Mouse (Mus musculus): ENCODE measurements around the gene Vegfa. TPM values are rescaled to one million over a fixed set of nuclear protein-coding genes. Genes with fewer than 3 reads are reported as not detected.

The Vegfa gene
- polyA plus RNA-seq, 1 experiment from 2014 or later = 7.4 TPM

GRCm38 (mm10) chr17:46021173-46021572 is 11.0 kb downstream of the Vegfa start:
- peaks cover 15% of the 10 kb centered on the region for H3K4me1 ChIP-seq (ENCODE audit: control insufficient read depth, insufficient read depth, low read length)
- WGBS (ENCODE audit: insufficient replicate concordance) = 91% methylated on average over 7 of the region's 7 CpGs
- H3K9me3 ChIP-seq (replicated peaks; ENCODE audit: control insufficient read depth, low read length) = no peaks in the 10 kb centered on the region
- peaks cover 61% of the 10 kb centered on the region for H3K36me3 ChIP-seq (ENCODE audit: control insufficient read depth, insufficient read depth, low read length)
- no peaks in the 10 kb centered on the region for H3K27me3 ChIP-seq (ENCODE audit: control insufficient read depth, insufficient read depth, low read length)
- H3K9ac ChIP-seq (ENCODE audit: low read depth, low read length) = no peak overlapping the region
- ATAC-seq (replicated peaks; ENCODE audit: insufficient number of reproducible peaks, low FRiP score, low TSS enrichment) = no peak
- H3K4me3 ChIP-seq (ENCODE audit: low read depth, low read length) = no peak overlapping the region
- no peak overlapping the region for H3K4me2 ChIP-seq
- no peak overlapping the region for H3K27ac ChIP-seq (ENCODE audit: low read depth, low read length)

- no peak for ATAC-seq (replicated peaks; ENCODE audit: insufficient number of reproducible peaks, low FRiP score, low TSS enrichment)
- no peak overlapping the region for H3K9ac ChIP-seq (ENCODE audit: low read depth, low read length)
- peaks cover 10% of the 10 kb centered on the region for H3K4me1 ChIP-seq (ENCODE audit: control insufficient read depth, insufficient read depth, low read length)
- no peak overlapping the region for H3K27ac ChIP-seq (ENCODE audit: low read depth, low read length)
- H3K9me3 ChIP-seq (replicated peaks; ENCODE audit: control insufficient read depth, low read length) = no peaks in the 10 kb centered on the region
- H3K4me2 ChIP-seq = no peak overlapping the region
- no peaks in the 10 kb centered on the region for H3K27me3 ChIP-seq (ENCODE audit: control insufficient read depth, insufficient read depth, low read length)
- H3K36me3 ChIP-seq (ENCODE audit: control insufficient read depth, insufficient read depth, low read length) = peaks cover 66% of the 10 kb centered on the region
- WGBS (ENCODE audit: insufficient replicate concordance) = 75% methylated on average over 7 of the region's 7 CpGs
- no peak overlapping the region for H3K4me3 ChIP-seq (ENCODE audit: low read depth, low read length)
Measured at GRCm38 (mm10) chr17:46020579-46020978, 11.6 kb downstream of the Vegfa start.

- H3K9ac ChIP-seq (ENCODE audit: low read depth, low read length) = no peak overlapping the region
- H3K27me3 ChIP-seq (ENCODE audit: control insufficient read depth, insufficient read depth, low read length) = no peaks in the 10 kb centered on the region
- no peak overlapping the region for H3K4me2 ChIP-seq
- no peak overlapping the region for H3K4me3 ChIP-seq (ENCODE audit: low read depth, low read length)
- no peak for ATAC-seq (replicated peaks; ENCODE audit: insufficient number of reproducible peaks, low FRiP score, low TSS enrichment)
- no peak overlapping the region for H3K27ac ChIP-seq (ENCODE audit: low read depth, low read length)
- 84% methylated on average over 10 of the region's 10 CpGs for WGBS (ENCODE audit: insufficient replicate concordance)
- no peaks in the 10 kb centered on the region for H3K9me3 ChIP-seq (replicated peaks; ENCODE audit: control insufficient read depth, low read length)
- H3K4me1 ChIP-seq (ENCODE audit: control insufficient read depth, insufficient read depth, low read length) = peaks cover 10% of the 10 kb centered on the region
- H3K36me3 ChIP-seq (ENCODE audit: control insufficient read depth, insufficient read depth, low read length) = peaks cover 54% of the 10 kb centered on the region
Measured at GRCm38 (mm10) chr17:46018736-46019004, 13.5 kb downstream of the Vegfa start.

- Histone ChIP-seq H3K27me3 (ENCODE audit: control insufficient read depth, insufficient read depth, low read length) (no peaks in the 10 kb centered on the region), H3K4me3 (ENCODE audit: low read depth, low read length) (no peak overlapping the region), H3K36me3 (ENCODE audit: control insufficient read depth, insufficient read depth, low read length) (peaks cover 51% of the 10 kb centered on the region), H3K9me3 (replicated peaks; ENCODE audit: control insufficient read depth, low read length) (no peaks in the 10 kb centered on the region), H3K27ac (ENCODE audit: low read depth, low read length) (no peak overlapping the region), H3K9ac (ENCODE audit: low read depth, low read length) (no peak overlapping the region), H3K4me2 (no peak overlapping the region), H3K4me1 (ENCODE audit: control insufficient read depth, insufficient read depth, low read length) (peaks cover 10% of the 10 kb centered on the region)
- ATAC-seq (replicated peaks; ENCODE audit: insufficient number of reproducible peaks, low FRiP score, low TSS enrichment) = no peak
- WGBS (ENCODE audit: insufficient replicate concordance) = 72% methylated on average over 24 of the region's 24 CpGs
Measured at GRCm38 (mm10) chr17:46017946-46018735, 14.0 kb downstream of the Vegfa start.

GRCm38 (mm10) chr17:46016617-46017016 is 15.6 kb downstream of the Vegfa start:
- ATAC-seq (replicated peaks; ENCODE audit: insufficient number of reproducible peaks, low FRiP score, low TSS enrichment) = no peak
- 85% methylated on average over 5 of the region's 5 CpGs for WGBS (ENCODE audit: insufficient replicate concordance)

GRCm38 (mm10) chr17:46015967-46016366 is 16.2 kb downstream of the Vegfa start:
- H3K27me3 ChIP-seq (ENCODE audit: control insufficient read depth, insufficient read depth, low read length) = no peaks in the 10 kb centered on the region
- H3K9ac ChIP-seq (ENCODE audit: low read depth, low read length) = no peak overlapping the region
- 83% methylated on average over 6 of the region's 6 CpGs for WGBS (ENCODE audit: insufficient replicate concordance)
- H3K4me3 ChIP-seq (ENCODE audit: low read depth, low read length) = no peak overlapping the region
- no peak overlapping the region for H3K4me2 ChIP-seq
- no peak for ATAC-seq (replicated peaks; ENCODE audit: insufficient number of reproducible peaks, low FRiP score, low TSS enrichment)
- peaks cover 36% of the 10 kb centered on the region for H3K36me3 ChIP-seq (ENCODE audit: control insufficient read depth, insufficient read depth, low read length)
- no peaks in the 10 kb centered on the region for H3K9me3 ChIP-seq (replicated peaks; ENCODE audit: control insufficient read depth, low read length)
- peaks cover 10% of the 10 kb centered on the region for H3K4me1 ChIP-seq (ENCODE audit: control insufficient read depth, insufficient read depth, low read length)
- H3K27ac ChIP-seq (ENCODE audit: low read depth, low read length) = no peak overlapping the region

More at GRCm38 (mm10) chr17:46016617-46017016, 15.6 kb downstream of the Vegfa start:
- Histone ChIP-seq H3K27me3 (ENCODE audit: control insufficient read depth, insufficient read depth, low read length) (no peaks in the 10 kb centered on the region), H3K9ac (ENCODE audit: low read depth, low read length) (no peak overlapping the region), H3K4me1 (ENCODE audit: control insufficient read depth, insufficient read depth, low read length) (peaks cover 10% of the 10 kb centered on the region), H3K36me3 (ENCODE audit: control insufficient read depth, insufficient read depth, low read length) (peaks cover 43% of the 10 kb centered on the region), H3K9me3 (replicated peaks; ENCODE audit: control insufficient read depth, low read length) (no peaks in the 10 kb centered on the region), H3K27ac (ENCODE audit: low read depth, low read length) (no peak overlapping the region), H3K4me3 (ENCODE audit: low read depth, low read length) (no peak overlapping the region), H3K4me2 (no peak overlapping the region)

GRCm38 (mm10) chr17:46014935-46015334 is 17.2 kb downstream of the Vegfa start:
- Histone ChIP-seq H3K27ac (ENCODE audit: low read depth, low read length) (no peak overlapping the region), H3K27me3 (ENCODE audit: control insufficient read depth, insufficient read depth, low read length) (no peaks in the 10 kb centered on the region), H3K36me3 (ENCODE audit: control insufficient read depth, insufficient read depth, low read length) (peaks cover 26% of the 10 kb centered on the region), H3K4me2 (no peak overlapping the region), H3K4me1 (ENCODE audit: control insufficient read depth, insufficient read depth, low read length) (peaks cover 10% of the 10 kb centered on the region), H3K9ac (ENCODE audit: low read depth, low read length) (no peak overlapping the region), H3K4me3 (ENCODE audit: low read depth, low read length) (no peak overlapping the region), H3K9me3 (replicated peaks; ENCODE audit: control insufficient read depth, low read length) (no peaks in the 10 kb centered on the region)
- ATAC-seq (replicated peaks; ENCODE audit: insufficient number of reproducible peaks, low FRiP score, low TSS enrichment) = no peak
- WGBS (ENCODE audit: insufficient replicate concordance) = 86% methylated on average over 2 of the region's 2 CpGs

- no peak overlapping the region for H3K9ac ChIP-seq (ENCODE audit: low read depth, low read length)
- no peaks in the 10 kb centered on the region for H3K27me3 ChIP-seq (ENCODE audit: control insufficient read depth, insufficient read depth, low read length)
- peaks cover 12% of the 10 kb centered on the region for H3K4me1 ChIP-seq (ENCODE audit: control insufficient read depth, insufficient read depth, low read length)
- ATAC-seq (replicated peaks; ENCODE audit: insufficient number of reproducible peaks, low FRiP score, low TSS enrichment) = no peak
- peaks cover 13% of the 10 kb centered on the region for H3K36me3 ChIP-seq (ENCODE audit: control insufficient read depth, insufficient read depth, low read length)
- no peak overlapping the region for H3K4me3 ChIP-seq (ENCODE audit: low read depth, low read length)
- no peaks in the 10 kb centered on the region for H3K9me3 ChIP-seq (replicated peaks; ENCODE audit: control insufficient read depth, low read length)
- WGBS (ENCODE audit: insufficient replicate concordance) = 92% methylated on average over 15 of the region's 15 CpGs
- no peak overlapping the region for H3K4me2 ChIP-seq
- no peak overlapping the region for H3K27ac ChIP-seq (ENCODE audit: low read depth, low read length)
Measured at GRCm38 (mm10) chr17:46013549-46013948, 18.6 kb downstream of the Vegfa start.

- 60% methylated on average over 8 of the region's 8 CpGs for WGBS (ENCODE audit: insufficient replicate concordance)
- Histone ChIP-seq H3K27ac (ENCODE audit: low read depth, low read length) (no peak overlapping the region), H3K9me3 (replicated peaks; ENCODE audit: control insufficient read depth, low read length) (no peaks in the 10 kb centered on the region), H3K9ac (ENCODE audit: low read depth, low read length) (no peak overlapping the region), H3K36me3 (ENCODE audit: control insufficient read depth, insufficient read depth, low read length) (peaks cover 6% of the 10 kb centered on the region), H3K4me2 (no peak overlapping the region), H3K27me3 (ENCODE audit: control insufficient read depth, insufficient read depth, low read length) (no peaks in the 10 kb centered on the region), H3K4me1 (ENCODE audit: control insufficient read depth, insufficient read depth, low read length) (peaks cover 4% of the 10 kb centered on the region; the same call in 1 of the 2 replicates), H3K4me3 (ENCODE audit: low read depth, low read length) (no peak overlapping the region)
- ATAC-seq (replicated peaks; ENCODE audit: insufficient number of reproducible peaks, low FRiP score, low TSS enrichment) = no peak
Measured at GRCm38 (mm10) chr17:46012211-46012610, 20.0 kb downstream of the Vegfa start.

Measured in heart, embryonic 11.5 days (tissue).